In genomic region chr10:75304049-75304405, GRCm38 (mm10) we compare ENCODE assay signal across 10 mouse cellular contexts. TPM values are rescaled to one million over a fixed set of nuclear protein-coding genes. Genes with fewer than 3 reads are reported as not detected.
DNase-seq lines count a peak whose midpoint lies in the region; ATAC-seq lines count a peak whose summit lies in the region.
"Had no signal": no experiment of that assay in that cellular context is flagged by ENCODE, and none has a peak within 500 bp of the region (broad histone marks: within the 10 kb centered on the region; RNA-seq: fewer than 3 reads in every experiment).

No protein-coding gene starts in this region.

- no peaks in the 10 kb centered on the region for H3K9me3 ChIP-seq in heart, embryonic 13.5 days
- H3K9me3 ChIP-seq in limb, embryonic 15.5 days, result no peaks in the 10 kb centered on the region
- no peaks in the 10 kb centered on the region for H3K9me3 ChIP-seq in limb, embryonic 10.5 days (replicated peaks)
- H3K9me3 ChIP-seq in embryonic facial prominence, embryonic 14.5 days (ENCODE audit: control insufficient read depth, low read length), result no peaks in the 10 kb centered on the region
- no peaks in the 10 kb centered on the region for H3K9me3 ChIP-seq in liver, embryonic 11.5 days (ENCODE audit: control insufficient read depth, low read length)

- WGBS in heart, embryonic 13.5 days, result 72% methylated on average over 5 of the region's 5 CpGs
- WGBS in limb, embryonic 15.5 days, result 89% methylated on average over 5 of the region's 5 CpGs
- whole genome bisulfite sequencing in limb, embryonic 10.5 days, result 91% methylated on average over 5 of the region's 5 CpGs
- 90% methylated on average over 5 of the region's 5 CpGs for WGBS in embryonic facial prominence, embryonic 14.5 days
- WGBS in liver, embryonic 11.5 days, result 70% methylated on average over 5 of the region's 5 CpGs

- H3K4me1 ChIP-seq in heart, embryonic 13.5 days, result peaks cover 65% of the 10 kb centered on the region
- peaks cover 6% of the 10 kb centered on the region for H3K4me1 ChIP-seq in limb, embryonic 15.5 days
- H3K4me1 ChIP-seq in limb, embryonic 10.5 days, result no peaks in the 10 kb centered on the region
- no peaks in the 10 kb centered on the region for H3K4me1 ChIP-seq in embryonic facial prominence, embryonic 14.5 days (ENCODE audit: control insufficient read depth, insufficient read depth, low read length)
- H3K4me1 ChIP-seq in liver, embryonic 11.5 days (replicated peaks; ENCODE audit: control insufficient read depth, insufficient read depth, low read length), result peaks cover 45% of the 10 kb centered on the region

- H3K36me3 ChIP-seq in heart, embryonic 13.5 days, result peaks cover 62% of the 10 kb centered on the region
- H3K36me3 ChIP-seq in limb, embryonic 15.5 days, result peaks cover 81% of the 10 kb centered on the region
- peaks cover 81% of the 10 kb centered on the region for H3K36me3 ChIP-seq in limb, embryonic 10.5 days
- H3K36me3 ChIP-seq in embryonic facial prominence, embryonic 14.5 days (ENCODE audit: control insufficient read depth, insufficient read depth, low read length), result peaks cover 66% of the 10 kb centered on the region
- peaks cover 7% of the 10 kb centered on the region; the same call in 1 of the 2 replicates for H3K36me3 ChIP-seq in liver, embryonic 11.5 days (ENCODE audit: control insufficient read depth, insufficient read depth, low read length)

- H3K9ac ChIP-seq in heart, embryonic 13.5 days, result peak overlapping the region; percentile 52; the same call in 1 of the 2 replicates
- no peak overlapping the region for H3K9ac ChIP-seq in limb, embryonic 15.5 days
- H3K9ac ChIP-seq in embryonic facial prominence, embryonic 14.5 days (ENCODE audit: low read depth, low read length), result no peak overlapping the region
- no peak overlapping the region for H3K9ac ChIP-seq in liver, embryonic 11.5 days (ENCODE audit: low read depth, low read length)

- no peaks in the 10 kb centered on the region for H3K27me3 ChIP-seq in heart, embryonic 13.5 days (replicated peaks)
- H3K27me3 ChIP-seq in limb, embryonic 15.5 days, result no peaks in the 10 kb centered on the region
- no peaks in the 10 kb centered on the region for H3K27me3 ChIP-seq in limb, embryonic 10.5 days (ENCODE audit: low read depth, poor library complexity, severe bottlenecking)
- H3K27me3 ChIP-seq in embryonic facial prominence, embryonic 14.5 days (replicated peaks; ENCODE audit: control insufficient read depth, insufficient read depth, low read length), result no peaks in the 10 kb centered on the region
- H3K27me3 ChIP-seq in liver, embryonic 11.5 days (replicated peaks; ENCODE audit: control insufficient read depth, insufficient read depth, low read length), result no peaks in the 10 kb centered on the region

- H3K4me3 ChIP-seq in heart, embryonic 13.5 days, result no peak overlapping the region
- H3K4me3 ChIP-seq in limb, embryonic 15.5 days, result no peak overlapping the region
- H3K4me3 ChIP-seq in limb, embryonic 10.5 days, result no peak overlapping the region
- H3K4me3 ChIP-seq in embryonic facial prominence, embryonic 14.5 days (ENCODE audit: low read depth, low read length), result no peak overlapping the region
- H3K4me3 ChIP-seq in liver, embryonic 11.5 days (ENCODE audit: low read depth, low read length), result no peak overlapping the region

- intact Hi-C loops in heart, postnatal 25 days (cut with DNase I), result no loop called here

- no peak for ATAC-seq in heart, embryonic 13.5 days (ENCODE audit: extremely low read depth, insufficient number of reproducible peaks, low FRiP score, low TSS enrichment)
- ATAC-seq in limb, embryonic 15.5 days (ENCODE audit: insufficient number of reproducible peaks, low FRiP score, low TSS enrichment, low read depth), result no peak
- no peak for ATAC-seq in embryonic facial prominence, embryonic 14.5 days (ENCODE audit: low read depth)
- ATAC-seq in liver, embryonic 11.5 days (replicated peaks; ENCODE audit: low FRiP score), result no peak

- no peak overlapping the region for H3K4me2 ChIP-seq in heart, embryonic 13.5 days
- H3K4me2 ChIP-seq in limb, embryonic 15.5 days, result no peak overlapping the region
- H3K4me2 ChIP-seq in embryonic facial prominence, embryonic 14.5 days (ENCODE audit: low read depth, low read length), result no peak overlapping the region
- H3K4me2 ChIP-seq in liver, embryonic 11.5 days, result no peak overlapping the region

- peak overlapping the region; percentile 76 for H3K27ac ChIP-seq in heart, embryonic 13.5 days (replicated peaks)
- 0 out of 2 replicates have a peak overlapping the region, but pooled peaks have one; percentile 19 for H3K27ac ChIP-seq in limb, embryonic 15.5 days
- no peak overlapping the region for H3K27ac ChIP-seq in limb, embryonic 10.5 days
- 0 out of 2 replicates have a peak overlapping the region, but pooled peaks have one; percentile 10 for H3K27ac ChIP-seq in embryonic facial prominence, embryonic 14.5 days (replicated peaks; ENCODE audit: low read depth, low read length)
- peak overlapping the region; percentile 65 for H3K27ac ChIP-seq in liver, embryonic 11.5 days (ENCODE audit: low read depth, low read length)

- no peak for DNase-seq in heart, postnatal 25 days (ENCODE audit: low spot score)
- no peak for DNase-seq in limb, embryonic 10.5 days (ENCODE audit: low spot score)
- DNase-seq in embryonic facial prominence, embryonic 14.5 days (ENCODE audit: low spot score), result no peak
- no peak for DNase-seq in liver, embryonic 11.5 days (ENCODE audit: low spot score)
- no peak for DNase-seq in embryo, embryonic 9.5 days (ENCODE audit: extremely low spot score)
- DNase-seq in urinary bladder, postnatal 36 days (ENCODE audit: low spot score in 2 of 2), result no peak
- DNase-seq: gastrocnemius, postnatal 14 days; spleen, adult 18-20 months had no signal

RNA-seq across cellular contexts. Expression of gene Adora2a, which starts 12.7 kb away (rescaled TPM):
- 3.4 and 4.6 TPM in 2 replicates for polyA plus RNA-seq in heart, embryonic 13.5 days (2015; fragmentation: Nextera tagmentation; extraction: Ambion mirVana)
- total RNA-seq in heart, postnatal 25 days (2021), result 10 to 100 TPM in 1 of 2 experiments, 1 to 10 TPM in 1; 9.6 to 13.8 TPM
- polyA plus RNA-seq in limb, embryonic 15.5 days (2015; fragmentation: Nextera tagmentation; extraction: Ambion mirVana), result 1.9 and 2.9 TPM in 2 replicates
- 1.7 and 2.2 TPM in 2 replicates for polyA plus RNA-seq in limb, embryonic 10.5 days (2016; fragmentation: Nextera tagmentation; extraction: Ambion mirVana)
- 4.1 and 5.4 TPM in 2 replicates for polyA plus RNA-seq in embryonic facial prominence, embryonic 14.5 days (2014; fragmentation: Nextera tagmentation; extraction: Ambion mirVana)
- polyA plus RNA-seq in liver, embryonic 11.5 days (2014; fragmentation: Nextera tagmentation; extraction: Ambion mirVana), result 5.1 and 6.0 TPM in 2 replicates
